Mouse (Mus musculus) heart, embryonic 16.5 days (tissue): ENCODE results near the gene Islr. TPM values are rescaled to one million over a fixed set of nuclear protein-coding genes. Genes with fewer than 3 reads are reported as not detected.

Experiments used
- ATAC-seq: fragments of 200-750 bp; cut with Nextera tagmentation; replicated peaks from 2 replicates; pipeline ENCODE4 v1.8.0; 2017; ENCODE audit warnings: moderate number of reproducible peaks; ENCODE audit not compliant: insufficient read depth, low FRiP score; ENCODE audit errors: extremely low read depth
- H3K27ac ChIP-seq: fragments of 300-500 bp; sonication (generic); 2 replicates; pipeline ENCODE4 v1.5.1; 2014; ENCODE audit warnings: mild to moderate bottlenecking, low read length, control low read depth, moderate library complexity
- H3K27me3 ChIP-seq: fragments of 300-500 bp; sonication (generic); 2 replicates; pipeline ENCODE4 v1.6.1; 2014; ENCODE audit warnings: low read length, mixed read lengths; ENCODE audit not compliant: control insufficient read depth, insufficient read depth
- H3K36me3 ChIP-seq: fragments of 300-500 bp; sonication (generic); 2 replicates; pipeline ENCODE4 v1.6.1; 2014; ENCODE audit not compliant: control insufficient read depth, insufficient read depth
- H3K4me1 ChIP-seq: fragments of 300-500 bp; sonication (generic); 2 replicates; pipeline ENCODE4 v1.6.1; 2014; ENCODE audit warnings: low read length, mixed read lengths; ENCODE audit not compliant: control insufficient read depth, insufficient read depth
- H3K4me2 ChIP-seq: fragments of 300-500 bp; sonication (generic); 2 replicates; pipeline ENCODE4 v1.6.1; 2014; ENCODE audit warnings: low read depth, mild to moderate bottlenecking, control low read depth, low read length
- H3K4me3 ChIP-seq: fragments of 300-500 bp; sonication (generic); 2 replicates; pipeline ENCODE4 v1.5.1; 2014; ENCODE audit warnings: mild to moderate bottlenecking, control low read depth, low read length
- H3K9ac ChIP-seq: fragments of 300-500 bp; sonication (generic); 2 replicates; pipeline ENCODE4 v1.6.1; 2014; ENCODE audit warnings: low read length, control low read depth
- H3K9me3 ChIP-seq: fragments of 300-500 bp; sonication (generic); replicated peaks from 2 replicates; pipeline ENCODE4 v1.6.1; 2016; ENCODE audit warnings: low read length; ENCODE audit not compliant: control insufficient read depth
- WGBS: fragments of 180-500 bp; shearing (Covaris S2); extraction: QIAGEN DNeasy Blood & Tissue Kit; methylation state at CpG from one replicate; pipeline ENCODE4 v1.1.7; 2014; 5-methylcytosine and 5-hydroxymethylcytosine counted together
- polyA plus RNA-seq: library from polyadenylated mRNA; unstranded; fragments of >200 nt; fragmentation: Nextera tagmentation; extraction: Ambion mirVana; gene quantifications from 2 replicates; pipeline ENCODE4 v1.2.1, GENCODE M21; 2015

Islr gene
- polyA plus RNA-seq, 1 experiment from 2014 or later, result 27.5 TPM

DNA sequence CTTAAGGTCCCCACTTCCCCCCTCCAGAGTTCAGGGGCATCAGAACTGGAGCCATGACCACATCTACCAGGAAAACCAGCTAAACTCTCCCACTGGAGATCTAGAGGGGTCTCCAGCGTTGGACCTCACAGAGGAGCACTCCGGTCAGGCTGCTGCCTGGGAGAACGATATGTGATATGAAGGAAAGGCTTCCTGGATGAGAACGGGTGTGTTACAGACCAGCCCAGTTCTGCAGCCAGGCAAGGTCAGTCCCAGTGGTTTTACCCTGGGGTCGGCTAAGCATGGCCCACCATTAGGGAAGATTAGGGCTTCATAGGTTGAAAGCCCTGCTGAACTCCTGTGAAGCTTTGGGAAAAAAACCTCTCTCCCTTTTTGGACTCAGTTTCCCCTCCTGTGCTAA is 9.3 kb upstream of the Islr start:
- Histone ChIP-seq H3K4me1 (peaks cover 13% of the 10 kb centered on the region), H3K9me3 (no peaks in the 10 kb centered on the region), H3K4me3 (no peak overlapping the region), H3K4me2 (no peak overlapping the region), H3K36me3 (no peaks in the 10 kb centered on the region), H3K27me3 (no peaks in the 10 kb centered on the region), H3K27ac (no peak overlapping the region), H3K9ac (no peak overlapping the region)
- ATAC-seq, result no peak
- WGBS, result 50% methylated on average over 5 of the region's 5 CpGs

DNA sequence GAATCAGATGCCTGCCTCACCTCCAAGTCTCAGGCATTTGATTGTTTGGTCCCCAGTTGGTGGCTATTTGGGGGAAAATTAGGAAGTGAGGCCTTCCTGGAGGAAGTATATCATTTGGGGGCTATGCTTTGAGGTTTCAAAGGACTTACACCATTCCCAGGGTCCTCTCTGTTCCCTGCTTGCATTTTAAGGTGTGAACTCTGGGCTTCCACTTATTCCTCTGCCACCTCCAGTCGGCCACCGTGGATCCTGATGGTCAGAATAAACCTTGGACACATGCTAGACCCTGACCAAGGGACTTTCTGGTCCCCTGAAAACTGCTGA is 6.2 kb upstream of the Islr start:
- no peak for ATAC-seq
- Histone ChIP-seq H3K4me1 (peaks cover 13% of the 10 kb centered on the region), H3K27ac (no peak overlapping the region), H3K4me3 (no peak overlapping the region), H3K4me2 (no peak overlapping the region), H3K9me3 (no peaks in the 10 kb centered on the region), H3K36me3 (no peaks in the 10 kb centered on the region), H3K27me3 (peaks cover 3% of the 10 kb centered on the region; the same call in 1 of the 2 replicates), H3K9ac (no peak overlapping the region)
- WGBS, result 48% methylated on average over 2 of the region's 2 CpGs

DNA sequence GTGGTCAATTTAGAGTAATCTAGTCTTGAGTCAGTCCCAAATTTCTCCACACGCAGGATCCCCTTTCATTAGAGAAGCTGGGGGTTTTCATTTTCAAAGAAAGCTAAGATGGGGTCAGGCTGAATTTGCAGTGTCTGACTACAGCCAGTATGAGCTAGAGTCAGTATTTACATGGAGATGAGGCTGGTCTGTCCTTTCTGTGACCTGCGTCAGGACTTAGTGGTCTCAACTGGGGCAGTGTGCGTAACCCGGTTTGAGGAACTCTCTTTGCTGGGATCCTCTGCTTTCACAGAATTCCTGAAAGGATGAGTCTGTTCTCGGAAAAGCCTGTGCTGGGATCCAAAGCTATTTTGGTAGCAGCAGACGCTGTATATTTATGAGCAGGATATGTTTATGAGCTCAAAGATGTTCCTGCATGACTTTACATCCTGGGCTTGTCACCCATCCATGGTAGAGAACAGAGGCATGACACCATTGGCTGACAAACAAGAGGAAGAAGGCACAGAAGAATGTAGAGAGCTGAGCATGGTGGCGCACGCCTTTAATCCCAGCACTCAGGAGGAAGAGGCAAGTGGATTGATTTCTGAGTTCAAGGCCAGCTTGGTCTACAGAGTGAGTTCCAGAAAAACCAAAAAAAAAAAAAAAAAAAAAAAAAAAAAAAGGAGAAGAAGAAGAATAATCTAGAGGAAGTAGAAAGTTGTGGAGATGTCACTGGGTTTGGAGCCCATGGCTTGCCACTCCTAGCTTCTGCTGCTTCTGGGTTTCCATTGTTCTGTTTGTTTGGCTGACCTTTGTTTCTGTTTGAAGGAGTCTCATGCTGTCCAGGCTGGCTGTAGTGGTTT is 5.6 kb upstream of the Islr start:
- Histone ChIP-seq H3K4me2 (no peak overlapping the region), H3K4me3 (no peak overlapping the region), H3K27me3 (peaks cover 3% of the 10 kb centered on the region; the same call in 1 of the 2 replicates), H3K9ac (no peak overlapping the region), H3K4me1 (peaks cover 13% of the 10 kb centered on the region), H3K9me3 (no peaks in the 10 kb centered on the region), H3K36me3 (no peaks in the 10 kb centered on the region), H3K27ac (no peak overlapping the region)
- no peak for ATAC-seq
- 77% methylated on average over 8 of the region's 8 CpGs for WGBS

DNA sequence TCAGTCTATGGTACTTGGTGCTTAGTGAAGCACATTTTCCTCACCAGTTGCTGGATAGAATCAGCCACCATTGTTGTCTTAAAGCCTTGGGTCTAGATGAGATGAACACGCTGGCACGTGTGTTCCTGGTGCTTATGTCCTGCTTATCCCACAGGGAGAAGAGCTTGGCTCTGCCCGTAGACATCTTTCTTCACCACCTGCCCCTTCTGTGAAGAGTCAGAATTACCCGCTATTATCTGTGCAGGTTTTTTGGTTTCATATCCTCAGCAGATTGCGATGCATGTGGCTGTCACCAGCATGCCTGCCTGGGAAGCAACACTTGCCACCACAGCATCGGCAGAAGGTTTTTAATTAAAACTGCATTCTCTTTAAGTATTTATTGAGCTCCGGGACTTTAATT is 1.9 kb upstream of the Islr start:
- H3K9ac ChIP-seq, result no peak overlapping the region
- ATAC-seq, result no peak
- no peak overlapping the region for H3K27ac ChIP-seq
- WGBS, result 84% methylated on average over 7 of the region's 7 CpGs
- H3K4me2 ChIP-seq, result no peak overlapping the region
- no peak overlapping the region for H3K4me3 ChIP-seq
- no peaks in the 10 kb centered on the region for H3K9me3 ChIP-seq
- H3K27me3 ChIP-seq, result peaks cover 33% of the 10 kb centered on the region
- peaks cover 17% of the 10 kb centered on the region for H3K4me1 ChIP-seq
- no peaks in the 10 kb centered on the region for H3K36me3 ChIP-seq

DNA sequence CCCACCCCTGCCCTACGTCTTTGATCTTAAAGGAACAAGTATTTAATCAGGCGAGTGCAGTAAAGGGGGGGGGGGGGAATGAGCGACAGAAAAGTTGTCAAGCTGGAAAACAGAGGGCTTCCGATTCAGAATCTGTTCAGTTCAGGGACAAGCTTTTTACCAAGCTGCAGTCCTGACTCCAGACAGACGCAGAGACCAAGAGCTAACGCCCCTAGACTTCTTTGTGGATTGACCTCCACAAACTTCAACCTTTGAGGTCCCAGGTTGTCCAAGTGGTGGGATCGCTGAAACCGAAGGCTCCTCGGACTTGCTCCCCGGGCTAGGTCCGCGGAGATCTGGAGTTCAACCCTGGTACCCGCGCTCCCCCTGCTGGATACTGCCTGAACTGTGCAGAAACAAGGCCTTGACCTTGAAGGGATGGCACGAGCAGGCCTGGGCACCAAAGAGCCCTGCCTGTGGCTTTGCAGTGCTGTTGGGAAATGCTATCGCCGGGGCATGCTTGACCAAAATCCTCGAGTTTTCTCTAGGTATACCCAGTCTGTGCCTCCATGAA is 418 bp upstream of the Islr start:
- Histone ChIP-seq H3K9ac (peak overlapping the region; percentile 43; the same call in 1 of the 2 replicates), H3K4me2 (peak overlapping the region; percentile 58), H3K27me3 (peaks cover 48% of the 10 kb centered on the region), H3K36me3 (no peaks in the 10 kb centered on the region), H3K4me1 (peaks cover 9% of the 10 kb centered on the region; the same call in 1 of the 2 replicates), H3K4me3 (peak overlapping the region; percentile 44), H3K27ac (no peak overlapping the region), H3K9me3 (no peaks in the 10 kb centered on the region)
- 3% methylated on average over 17 of the region's 18 CpGs for WGBS
- peak; percentile 86 for ATAC-seq

DNA sequence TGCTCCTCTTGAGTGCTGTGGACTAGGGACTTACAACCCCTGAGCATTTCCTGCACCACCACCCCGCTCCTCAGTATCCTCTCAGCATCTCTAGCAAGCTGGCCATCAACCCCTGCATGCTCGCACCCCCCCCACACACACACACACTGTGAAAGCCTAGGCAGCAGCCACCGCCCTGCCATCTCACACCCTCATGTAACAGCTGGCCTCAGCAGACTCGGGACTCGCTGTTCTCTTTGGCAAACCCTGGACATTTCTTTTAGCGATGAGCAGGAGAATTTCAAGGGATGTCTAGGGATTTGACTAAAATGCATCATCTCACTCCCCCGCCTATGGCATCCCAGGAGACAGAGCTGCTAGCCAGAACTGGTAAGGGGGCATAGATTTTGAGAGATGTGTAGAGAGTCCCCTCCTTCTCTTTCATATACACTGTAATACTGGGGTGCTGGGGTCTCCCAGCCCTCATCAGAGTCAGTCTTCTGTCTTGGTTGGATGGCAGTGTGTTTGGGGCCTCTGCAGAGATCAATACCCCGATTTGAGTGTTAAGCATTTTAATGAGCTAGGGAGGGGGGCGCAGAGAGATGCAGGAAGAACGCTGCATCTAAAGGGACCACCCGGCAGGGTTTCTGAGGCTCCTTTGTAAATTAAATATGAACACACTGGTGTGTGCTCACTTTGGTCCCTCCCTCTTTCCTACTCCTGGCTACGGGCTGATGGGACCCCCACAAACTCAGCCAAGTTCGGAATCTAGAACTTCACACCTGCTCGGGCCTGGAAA is 1.2 kb downstream of the Islr start:
- Histone ChIP-seq H3K4me1 (peaks cover 24% of the 10 kb centered on the region), H3K36me3 (no peaks in the 10 kb centered on the region), H3K4me3 (no peak overlapping the region), H3K27ac (no peak overlapping the region), H3K27me3 (peaks cover 65% of the 10 kb centered on the region), H3K4me2 (no peak overlapping the region), H3K9ac (no peak overlapping the region), H3K9me3 (no peaks in the 10 kb centered on the region)
- WGBS, result 7% methylated on average over 14 of the region's 14 CpGs
- no peak for ATAC-seq

DNA sequence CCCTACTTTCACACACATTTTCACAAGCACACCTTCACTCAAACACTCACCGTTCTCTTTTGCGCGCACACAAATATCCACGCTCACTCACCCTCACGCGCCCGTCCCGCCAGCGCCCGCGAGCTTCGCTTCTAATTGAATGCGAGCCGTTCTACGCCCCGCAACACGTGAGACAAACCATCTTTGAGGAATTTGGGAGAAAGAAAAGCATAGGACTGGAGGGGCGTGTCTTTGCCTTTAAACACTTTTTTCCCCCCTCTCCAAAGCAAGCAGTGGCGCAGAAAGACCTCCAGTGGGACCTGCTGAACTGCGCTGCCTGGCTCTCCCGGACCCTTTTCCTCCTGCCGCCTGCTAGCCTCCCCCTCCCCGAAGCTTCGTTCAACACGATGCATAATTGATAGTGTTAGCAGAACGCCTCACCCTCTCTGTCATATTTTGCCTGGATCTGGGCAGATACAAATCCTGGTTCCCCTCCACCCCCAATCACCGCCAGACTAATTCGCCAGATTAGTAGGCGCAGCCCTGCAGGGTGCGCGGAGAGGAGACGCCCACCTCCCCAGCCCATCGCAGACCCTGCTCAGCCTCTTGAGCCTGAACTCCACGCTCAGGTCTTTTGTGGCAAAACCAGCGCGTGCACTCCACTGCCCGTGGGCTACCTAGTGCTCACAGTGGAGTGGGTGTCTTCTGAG is 2.1 kb downstream of the Islr start:
- ATAC-seq, result no peak
- H3K9ac ChIP-seq, result no peak overlapping the region
- H3K4me3 ChIP-seq, result no peak overlapping the region
- H3K36me3 ChIP-seq, result no peaks in the 10 kb centered on the region
- H3K27ac ChIP-seq, result no peak overlapping the region
- H3K4me2 ChIP-seq, result no peak overlapping the region
- 3% methylated on average over 37 of the region's 37 CpGs for WGBS
- H3K27me3 ChIP-seq, result peaks cover 71% of the 10 kb centered on the region
- no peaks in the 10 kb centered on the region for H3K9me3 ChIP-seq
- peaks cover 33% of the 10 kb centered on the region for H3K4me1 ChIP-seq

DNA sequence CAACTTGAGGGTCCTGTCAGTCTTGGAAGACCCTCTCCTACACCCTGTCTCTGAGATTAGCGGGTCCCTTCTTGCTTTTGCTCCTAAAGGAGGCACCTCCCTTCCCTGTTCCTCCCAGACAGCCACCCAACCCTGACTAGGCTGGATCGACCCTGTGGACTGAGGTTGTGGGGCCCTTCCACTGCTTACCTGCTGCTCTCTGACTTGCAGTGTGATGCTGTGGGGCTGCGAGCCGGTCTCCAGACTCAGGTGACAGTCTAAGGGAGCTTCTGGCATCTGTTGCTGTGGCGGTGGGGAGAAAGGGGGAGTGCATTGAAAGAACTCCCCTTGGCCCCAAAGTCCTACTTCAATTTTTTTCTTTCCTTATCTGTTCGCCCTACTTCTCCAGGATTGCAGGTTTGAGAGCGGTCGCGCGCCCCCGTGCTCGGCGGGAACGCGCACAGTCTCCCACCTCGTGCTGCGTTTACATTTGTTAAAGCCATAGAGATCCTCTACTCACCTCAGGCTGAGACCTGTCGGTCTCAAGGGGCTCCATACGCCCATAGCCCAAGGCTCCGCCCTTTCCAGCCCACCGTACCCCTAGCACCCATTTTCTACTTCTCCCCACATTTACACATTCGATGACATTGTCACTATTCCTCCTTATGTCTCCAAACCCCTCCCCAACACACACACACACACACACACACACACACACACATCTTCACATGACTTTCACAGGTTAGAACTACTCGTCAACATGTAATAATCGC is 2.8 kb downstream of the Islr start:
- Histone ChIP-seq H3K27me3 (peaks cover 77% of the 10 kb centered on the region), H3K27ac (no peak overlapping the region), H3K9me3 (no peaks in the 10 kb centered on the region), H3K4me3 (no peak overlapping the region), H3K4me2 (no peak overlapping the region), H3K4me1 (peaks cover 38% of the 10 kb centered on the region), H3K36me3 (no peaks in the 10 kb centered on the region), H3K9ac (no peak overlapping the region)
- 2% methylated on average over 24 of the region's 24 CpGs for WGBS
- ATAC-seq, result no peak
